Mouse (Mus musculus): ENCODE results near the gene Cntnap1. TPM values are rescaled to one million over a fixed set of nuclear protein-coding genes. Genes with fewer than 3 reads are reported as not detected.
"Not testable (repeated sequence)": the region's sequence is repeated elsewhere in the genome, so short reads cannot be mapped to it uniquely, and the experiment has no call there.

The Cntnap1 gene
- 0.46 and 0.57 TPM in 2 replicates for polyA plus RNA-seq (2016; fragmentation: Nextera tagmentation; extraction: Ambion mirVana)

GRCm38 (mm10) chr11:101170354-101170810 is at the start of gene Cntnap1:
Cntnap1 (plus strand) TSS chr11:101170523.
- ATAC-seq (ENCODE audit: low FRiP score) = no peak
- Histone ChIP-seq H3K9ac (peak within 1 kb of the TSS; percentile 74), H3K36me3 (replicated peaks) (peaks cover 17% of the 10 kb centered on the region), H3K4me3 (replicated peaks) (peak within 1 kb of the TSS; percentile 67), H3K27ac (peak within 1 kb of the TSS; percentile 71), H3K4me1 (peaks cover 62% of the 10 kb centered on the region), H3K4me2 (peak within 1 kb of the TSS; percentile 89), H3K9me3 (no peaks in the 10 kb centered on the region), H3K27me3 (peaks cover 79% of the 10 kb centered on the region)
- WGBS = under 1% methylated on average over 35 of the region's 35 CpGs

- H3K4me1 ChIP-seq = peaks cover 38% of the 10 kb centered on the region
- H3K4me3 ChIP-seq (replicated peaks) = peak overlapping the region; percentile 87
- H3K4me2 ChIP-seq = peak overlapping the region; percentile 97
- 24% methylated on average over 19 of the region's 19 CpGs for WGBS
- peaks cover 36% of the 10 kb centered on the region for H3K36me3 ChIP-seq (replicated peaks)
- peak overlapping the region; percentile 91 for H3K27ac ChIP-seq
- H3K9me3 ChIP-seq = no peaks in the 10 kb centered on the region
- H3K9ac ChIP-seq = peak overlapping the region; percentile 86
- no peaks in the 10 kb centered on the region for H3K27me3 ChIP-seq
- ATAC-seq (ENCODE audit: low FRiP score) = no peak
These were observed 49.7 kb upstream of the Cntnap1 start for GRCm38 (mm10) chr11:101120545-101121188.

GRCm38 (mm10) chr11:101124494-101124893 is 45.8 kb upstream of the Cntnap1 start:
- Histone ChIP-seq H3K36me3 (replicated peaks) (peaks cover 53% of the 10 kb centered on the region), H3K4me1 (peaks cover 12% of the 10 kb centered on the region)
- not testable (repeated sequence) for H3K9me3 ChIP-seq; H3K27ac ChIP-seq; H3K27me3 ChIP-seq; ATAC-seq (ENCODE audit: low FRiP score); H3K4me2 ChIP-seq; H3K9ac ChIP-seq; H3K4me3 ChIP-seq (replicated peaks)
- WGBS = 96% methylated on average over 8 of the region's 8 CpGs

- not testable (repeated sequence) for H3K9me3 ChIP-seq; H3K4me2 ChIP-seq; H3K27me3 ChIP-seq; ATAC-seq (ENCODE audit: low FRiP score); H3K9ac ChIP-seq; H3K27ac ChIP-seq; H3K4me3 ChIP-seq (replicated peaks)
- Histone ChIP-seq H3K36me3 (replicated peaks) (peaks cover 53% of the 10 kb centered on the region), H3K4me1 (peaks cover 12% of the 10 kb centered on the region)
- WGBS = 99% methylated on average over 9 of the region's 9 CpGs
These were observed 45.3 kb upstream of the Cntnap1 start for GRCm38 (mm10) chr11:101125008-101125407.

- H3K4me3 ChIP-seq (replicated peaks) = no peak overlapping the region
- ATAC-seq (ENCODE audit: low FRiP score) = no peak
- no peaks in the 10 kb centered on the region for H3K27me3 ChIP-seq
- H3K4me1 ChIP-seq = no peaks in the 10 kb centered on the region
- 0 out of 2 replicates have a peak, but pooled peaks cover 6% of the 10 kb centered on the region for H3K9me3 ChIP-seq
- H3K9ac ChIP-seq = no peak overlapping the region
- 92% methylated on average over 1 of the region's 1 CpGs for WGBS
- H3K36me3 ChIP-seq (replicated peaks) = peaks cover 49% of the 10 kb centered on the region
- no peak overlapping the region for H3K4me2 ChIP-seq
- H3K27ac ChIP-seq = no peak overlapping the region
These were observed 43.2 kb upstream of the Cntnap1 start for GRCm38 (mm10) chr11:101127075-101127474.

GRCm38 (mm10) chr11:101128996-101129577 is 41.2 kb upstream of the Cntnap1 start:
- 89% methylated on average over 11 of the region's 11 CpGs for WGBS

GRCm38 (mm10) chr11:101130056-101130756 is 40.1 kb upstream of the Cntnap1 start:
- Histone ChIP-seq H3K27ac (no peak overlapping the region), H3K36me3 (replicated peaks) (peaks cover 21% of the 10 kb centered on the region), H3K27me3 (no peaks in the 10 kb centered on the region), H3K9me3 (0 out of 2 replicates have a peak, but pooled peaks cover 6% of the 10 kb centered on the region), H3K9ac (no peak overlapping the region), H3K4me2 (no peak overlapping the region), H3K4me1 (no peaks in the 10 kb centered on the region), H3K4me3 (replicated peaks) (no peak overlapping the region)
- no peak for ATAC-seq (ENCODE audit: low FRiP score)
- 56% methylated on average over 18 of the region's 18 CpGs for WGBS

More at GRCm38 (mm10) chr11:101128996-101129577, 41.2 kb upstream of the Cntnap1 start:
- H3K27ac ChIP-seq = no peak overlapping the region
- ATAC-seq (ENCODE audit: low FRiP score) = no peak
- H3K4me1 ChIP-seq = no peaks in the 10 kb centered on the region
- 0 out of 2 replicates have a peak, but pooled peaks cover 6% of the 10 kb centered on the region for H3K9me3 ChIP-seq
- H3K4me2 ChIP-seq = no peak overlapping the region
- no peak overlapping the region for H3K9ac ChIP-seq
- no peak overlapping the region for H3K4me3 ChIP-seq (replicated peaks)
- H3K27me3 ChIP-seq = no peaks in the 10 kb centered on the region
- peaks cover 29% of the 10 kb centered on the region for H3K36me3 ChIP-seq (replicated peaks)

- no peaks in the 10 kb centered on the region for H3K27me3 ChIP-seq
These were observed 39.1 kb upstream of the Cntnap1 start for GRCm38 (mm10) chr11:101131187-101131586.

GRCm38 (mm10) chr11:101131701-101132100 is 38.6 kb upstream of the Cntnap1 start:
- no peaks in the 10 kb centered on the region for H3K4me1 ChIP-seq
- 83% methylated on average over 6 of the region's 6 CpGs for WGBS
- no peak overlapping the region for H3K4me3 ChIP-seq (replicated peaks)
- no peaks in the 10 kb centered on the region for H3K27me3 ChIP-seq
- H3K36me3 ChIP-seq (replicated peaks) = peaks cover 6% of the 10 kb centered on the region
- H3K4me2 ChIP-seq = no peak overlapping the region
- ATAC-seq (ENCODE audit: low FRiP score) = no peak
- H3K9ac ChIP-seq = no peak overlapping the region
- H3K9me3 ChIP-seq = no peaks in the 10 kb centered on the region
- H3K27ac ChIP-seq = no peak overlapping the region

More at GRCm38 (mm10) chr11:101131187-101131586, 39.1 kb upstream of the Cntnap1 start:
- no peak for ATAC-seq (ENCODE audit: low FRiP score)
- Histone ChIP-seq H3K4me2 (no peak overlapping the region), H3K9me3 (0 out of 2 replicates have a peak, but pooled peaks cover 3% of the 10 kb centered on the region), H3K36me3 (replicated peaks) (peaks cover 11% of the 10 kb centered on the region), H3K4me1 (no peaks in the 10 kb centered on the region), H3K27ac (no peak overlapping the region), H3K9ac (no peak overlapping the region), H3K4me3 (replicated peaks) (no peak overlapping the region)
- WGBS = 95% methylated on average over 2 of the region's 2 CpGs

GRCm38 (mm10) chr11:101133037-101133436 is 37.3 kb upstream of the Cntnap1 start:
- no peaks in the 10 kb centered on the region for H3K9me3 ChIP-seq
- ATAC-seq (ENCODE audit: low FRiP score) = no peak
- H3K4me2 ChIP-seq = no peak overlapping the region
- H3K27ac ChIP-seq = no peak overlapping the region
- H3K4me1 ChIP-seq = no peaks in the 10 kb centered on the region
- H3K4me3 ChIP-seq (replicated peaks) = no peak overlapping the region
- H3K27me3 ChIP-seq = no peaks in the 10 kb centered on the region
- no peak overlapping the region for H3K9ac ChIP-seq
- 88% methylated on average over 12 of the region's 12 CpGs for WGBS
- H3K36me3 ChIP-seq (replicated peaks) = no peaks in the 10 kb centered on the region

GRCm38 (mm10) chr11:101134217-101134865 is 36.0 kb upstream of the Cntnap1 start:
- Histone ChIP-seq H3K27me3 (no peaks in the 10 kb centered on the region), H3K27ac (no peak overlapping the region), H3K4me1 (peaks cover 8% of the 10 kb centered on the region), H3K9me3 (no peaks in the 10 kb centered on the region), H3K36me3 (replicated peaks) (no peaks in the 10 kb centered on the region), H3K9ac (no peak overlapping the region), H3K4me2 (no peak overlapping the region), H3K4me3 (replicated peaks) (no peak overlapping the region)
- ATAC-seq (ENCODE audit: low FRiP score) = no peak
- WGBS = 81% methylated on average over 13 of the region's 13 CpGs

GRCm38 (mm10) chr11:101137000-101137399 is 33.3 kb upstream of the Cntnap1 start:
- H3K9ac ChIP-seq = no peak overlapping the region
- peaks cover 25% of the 10 kb centered on the region for H3K4me1 ChIP-seq
- no peak for ATAC-seq (ENCODE audit: low FRiP score)
- H3K4me2 ChIP-seq = no peak overlapping the region
- H3K36me3 ChIP-seq (replicated peaks) = no peaks in the 10 kb centered on the region
- no peaks in the 10 kb centered on the region for H3K27me3 ChIP-seq
- no peak overlapping the region for H3K4me3 ChIP-seq (replicated peaks)
- H3K9me3 ChIP-seq = no peaks in the 10 kb centered on the region
- H3K27ac ChIP-seq = no peak overlapping the region
- 82% methylated on average over 7 of the region's 7 CpGs for WGBS
